Mouse (Mus musculus) embryonic facial prominence, embryonic 15.5 days (tissue): Measurements from ENCODE around the gene Gmfg. TPM values are rescaled to one million over a fixed set of nuclear protein-coding genes. Genes with fewer than 3 reads are reported as not detected.
A peak's percentile ranks its signal among the peaks of the same experiment; 100 is the strongest.

Experiments used
- ATAC-seq: fragments of 200-750 bp; cut with Nextera tagmentation; 2 replicates; pipeline ENCODE4 v1.8.0; 2017; ENCODE audit warnings: low read depth, moderate TSS enrichment; ENCODE audit not compliant: insufficient number of reproducible peaks, low FRiP score, low TSS enrichment
- H3K27ac ChIP-seq: fragments of 300-500 bp; sonication (generic); replicated peaks from 2 replicates; pipeline ENCODE4 v1.5.1; 2015; ENCODE audit warnings: mild to moderate bottlenecking, inconsistent platforms
- H3K27me3 ChIP-seq: fragments of 300-500 bp; sonication (generic); 2 replicates; pipeline ENCODE4 v1.6.1; 2015; ENCODE audit warnings: inconsistent platforms
- H3K36me3 ChIP-seq: fragments of 300-500 bp; sonication (generic); 2 replicates; pipeline ENCODE4 v1.6.1; 2015; ENCODE audit warnings: mild to moderate bottlenecking, inconsistent platforms
- H3K4me1 ChIP-seq: fragments of 300-500 bp; sonication (generic); 2 replicates; pipeline ENCODE4 v1.6.1; 2015; ENCODE audit warnings: inconsistent platforms
- H3K4me2 ChIP-seq: fragments of 300-500 bp; sonication (generic); replicated peaks from 2 replicates; pipeline ENCODE4 v1.6.1; 2015; ENCODE audit warnings: mild to moderate bottlenecking, inconsistent platforms
- H3K4me3 ChIP-seq: fragments of 300-500 bp; sonication (generic); replicated peaks from 2 replicates; pipeline ENCODE4 v1.5.1; 2015; ENCODE audit warnings: mild to moderate bottlenecking, inconsistent platforms
- H3K9ac ChIP-seq: fragments of 300-500 bp; sonication (generic); 2 replicates; pipeline ENCODE4 v1.6.1; 2015; ENCODE audit warnings: inconsistent platforms
- H3K9me3 ChIP-seq: fragments of 300-500 bp; sonication (generic); replicated peaks from 2 replicates; pipeline ENCODE4 v1.6.1; 2016; ENCODE audit warnings: inconsistent platforms
- WGBS: fragments of 180-500 bp; shearing (Covaris S2); methylation state at CpG from one replicate; pipeline ENCODE4 v1.1.7; 2015; 5-methylcytosine and 5-hydroxymethylcytosine counted together
- polyA plus RNA-seq: library from polyadenylated mRNA; unstranded; fragments of >200 nt; fragmentation: Nextera tagmentation; extraction: Ambion mirVana; gene quantifications from 2 replicates; pipeline ENCODE4 v1.2.1, GENCODE M21; 2015

Gene Gmfg
- 16.8 and 18.1 TPM in 2 replicates for polyA plus RNA-seq

GRCm38 (mm10) chr7:28436932-28437570 is at the start of gene Gmfg:
Gene Gmfg, plus strand, starts transcription at chr7:28437447.
- H3K4me3 ChIP-seq = peak within 1 kb of the TSS; percentile 58
- 3% methylated on average over 16 of the region's 16 CpGs for WGBS

GRCm38 (mm10) chr7:28390331-28390730 is 46.9 kb upstream of the Gmfg start:
- no peak overlapping the region for H3K27ac ChIP-seq
- peaks cover 25% of the 10 kb centered on the region for H3K4me1 ChIP-seq
- no peaks in the 10 kb centered on the region for H3K9me3 ChIP-seq
- no peak overlapping the region for H3K9ac ChIP-seq
- H3K4me3 ChIP-seq = no peak overlapping the region
- no peaks in the 10 kb centered on the region for H3K27me3 ChIP-seq
- peaks cover 53% of the 10 kb centered on the region for H3K36me3 ChIP-seq
- no peak overlapping the region for H3K4me2 ChIP-seq
- no peak for ATAC-seq
- 94% methylated on average over 3 of the region's 3 CpGs for whole genome bisulfite sequencing

More at GRCm38 (mm10) chr7:28436932-28437570, at the start of gene Gmfg:
- H3K9me3 ChIP-seq = no peaks in the 10 kb centered on the region
- no peaks in the 10 kb centered on the region for H3K27me3 ChIP-seq
- peaks cover 37% of the 10 kb centered on the region for H3K4me1 ChIP-seq
- H3K36me3 ChIP-seq = 0 out of 2 replicates have a peak, but pooled peaks cover 11% of the 10 kb centered on the region
- H3K9ac ChIP-seq = peak within 1 kb of the TSS; percentile 53
- peak within 1 kb of the TSS; percentile 74 for H3K4me2 ChIP-seq
- peak; percentile 7; the same call in 1 of the 2 replicates for ATAC-seq
- peak within 1 kb of the TSS; percentile 77 for H3K27ac ChIP-seq

DNA sequence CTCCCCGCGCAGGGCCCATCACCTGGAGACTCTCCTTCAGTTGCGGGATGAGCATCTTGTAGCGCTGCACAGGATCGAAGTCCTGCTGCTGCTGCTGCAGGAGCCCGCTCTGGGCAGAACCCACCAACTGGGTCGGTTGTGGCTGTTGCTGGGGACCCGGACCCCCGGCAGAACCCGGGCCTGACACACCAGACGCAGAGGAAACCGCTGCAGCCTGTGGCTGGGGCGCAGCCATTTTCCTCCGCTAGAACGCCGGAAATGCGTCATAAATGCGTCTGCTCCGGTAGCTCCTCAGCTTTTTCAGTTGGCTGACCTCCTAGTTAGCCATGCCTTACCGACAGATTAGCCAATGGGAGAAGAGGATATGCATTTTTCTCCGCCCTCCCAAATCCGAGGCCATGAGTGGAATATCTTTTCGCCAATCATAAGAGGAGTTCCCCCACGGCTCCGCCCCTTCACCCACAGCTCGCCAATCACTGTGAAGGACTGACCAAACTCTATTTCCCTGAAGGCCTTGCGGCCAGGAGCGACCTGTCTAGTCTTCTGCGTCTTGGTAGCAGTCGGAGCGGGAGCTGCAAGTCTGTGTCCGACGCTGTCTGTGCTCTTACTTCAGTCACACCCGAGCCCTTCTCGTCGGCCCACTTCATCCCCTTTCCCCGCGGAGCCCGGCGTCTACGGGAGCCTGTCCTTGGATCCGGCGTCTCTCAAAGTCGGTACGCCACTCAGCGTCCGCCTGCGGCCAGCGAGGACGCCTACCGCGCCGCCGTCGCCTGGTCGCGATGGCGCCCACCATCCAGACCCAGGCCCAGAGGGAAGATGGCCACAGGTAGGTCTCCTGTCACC is 44.6 kb upstream of the Gmfg start, which contains the start of the genes Med29 and Paf1:
Gene Med29 (minus strand): TSS at position 280 of the 843 bp plus-strand sequence.
Gene Paf1 (plus strand): TSS at position 523 of the 843 bp plus-strand sequence.
- Histone ChIP-seq H3K9me3 (no peaks in the 10 kb centered on the region), H3K27ac (peak within 1 kb of the TSS; percentile 83), H3K9ac (peak within 1 kb of the TSS; percentile 71), H3K27me3 (no peaks in the 10 kb centered on the region), H3K4me1 (peaks cover 19% of the 10 kb centered on the region), H3K4me3 (peak within 1 kb of the TSS; percentile 86), H3K36me3 (peaks cover 55% of the 10 kb centered on the region), H3K4me2 (peak within 1 kb of the TSS; percentile 93)
- ATAC-seq = peak; percentile 98
- WGBS = under 1% methylated on average over 58 of the region's 58 CpGs

DNA sequence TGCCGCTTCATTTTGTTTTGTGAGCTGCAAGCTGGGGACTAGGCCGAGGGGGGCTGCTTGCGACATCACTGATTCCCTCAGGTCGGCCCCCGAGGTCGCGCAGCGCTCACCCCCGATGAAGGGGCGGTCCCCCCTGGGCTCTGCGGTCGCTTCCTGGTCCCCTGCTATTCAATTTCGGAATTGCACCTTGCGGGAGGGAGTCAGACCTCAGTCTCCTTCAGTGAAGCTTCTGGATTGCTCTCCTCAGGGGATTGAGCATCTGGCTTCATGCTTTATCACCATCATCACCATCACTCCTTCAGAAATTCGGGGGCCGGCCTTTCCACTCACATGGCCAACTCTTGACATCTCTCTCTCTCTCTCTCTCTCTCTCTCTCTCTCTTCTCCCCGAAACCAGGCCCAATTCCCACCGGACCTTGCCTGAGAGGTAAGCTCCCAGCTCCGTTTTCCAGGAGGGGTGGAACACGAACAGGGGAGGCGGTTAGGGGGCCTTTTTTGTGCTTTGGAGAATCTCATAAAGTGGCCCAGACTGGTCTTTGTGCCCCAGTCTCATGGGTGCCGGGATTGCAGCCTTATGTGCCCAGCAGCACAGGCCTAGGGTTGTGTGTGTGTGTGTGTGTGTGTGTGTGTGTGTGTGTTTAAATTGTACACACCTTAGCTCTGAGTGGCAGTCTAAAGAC is 43.8 kb upstream of the Gmfg start:
- H3K4me1 ChIP-seq = peaks cover 19% of the 10 kb centered on the region
- H3K9me3 ChIP-seq = no peaks in the 10 kb centered on the region
- no peak for ATAC-seq
- H3K4me2 ChIP-seq = peak overlapping the region; percentile 93
- WGBS = 4% methylated on average over 22 of the region's 22 CpGs
- peak overlapping the region; percentile 83 for H3K27ac ChIP-seq
- H3K27me3 ChIP-seq = no peaks in the 10 kb centered on the region
- peak overlapping the region; percentile 86 for H3K4me3 ChIP-seq
- H3K36me3 ChIP-seq = peaks cover 55% of the 10 kb centered on the region
- H3K9ac ChIP-seq = peak overlapping the region; percentile 65

DNA sequence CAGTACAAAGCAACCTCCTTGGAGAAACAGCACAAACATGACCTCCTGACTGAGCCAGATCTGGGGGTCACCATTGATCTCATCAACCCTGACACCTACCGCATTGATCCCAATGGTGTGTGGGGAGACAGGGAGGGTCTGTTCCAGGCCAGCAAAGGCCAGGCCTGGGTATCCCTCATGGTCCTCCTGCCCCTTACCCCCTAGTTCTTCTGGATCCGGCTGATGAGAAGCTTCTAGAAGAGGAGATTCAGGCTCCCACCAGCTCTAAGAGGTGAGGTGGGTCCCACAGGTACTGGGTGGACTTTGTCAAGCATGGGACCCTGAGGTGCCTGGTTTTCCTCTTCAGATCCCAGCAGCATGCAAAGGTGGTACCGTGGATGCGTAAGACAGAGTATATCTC is 41.8 kb upstream of the Gmfg start:
- WGBS = 93% methylated on average over 4 of the region's 4 CpGs
- no peaks in the 10 kb centered on the region for H3K27me3 ChIP-seq
- no peak for ATAC-seq
- peaks cover 19% of the 10 kb centered on the region for H3K4me1 ChIP-seq
- no peak overlapping the region for H3K9ac ChIP-seq
- no peak overlapping the region for H3K27ac ChIP-seq
- peaks cover 53% of the 10 kb centered on the region for H3K36me3 ChIP-seq
- H3K4me3 ChIP-seq = no peak overlapping the region
- no peaks in the 10 kb centered on the region for H3K9me3 ChIP-seq
- H3K4me2 ChIP-seq = no peak overlapping the region

DNA sequence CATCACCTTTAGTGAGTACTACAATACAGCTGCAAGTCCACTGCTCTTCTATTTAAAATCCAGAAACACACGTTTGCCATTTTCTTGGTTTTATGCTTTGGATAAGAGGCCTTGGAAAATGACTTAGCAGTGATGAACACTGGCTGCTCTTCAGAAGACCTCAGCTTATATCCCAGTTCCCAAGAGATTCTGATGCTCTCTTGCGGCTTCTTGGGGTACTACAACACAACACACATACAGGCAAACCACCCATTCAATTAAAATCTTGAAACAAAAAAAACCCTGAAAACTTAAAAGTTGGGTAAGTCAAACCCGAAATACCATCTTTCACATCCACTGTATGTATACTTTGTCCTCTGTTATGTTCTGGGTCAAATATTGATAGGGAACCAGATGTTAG is 39.2 kb upstream of the Gmfg start:
- 67% methylated on average over 3 of the region's 3 CpGs for WGBS
- Histone ChIP-seq H3K9me3 (no peaks in the 10 kb centered on the region), H3K4me1 (peaks cover 9% of the 10 kb centered on the region), H3K9ac (no peak overlapping the region), H3K36me3 (peaks cover 75% of the 10 kb centered on the region), H3K4me2 (no peak overlapping the region), H3K4me3 (no peak overlapping the region), H3K27ac (no peak overlapping the region), H3K27me3 (no peaks in the 10 kb centered on the region)
- ATAC-seq = no peak

GRCm38 (mm10) chr7:28398696-28399340 is 38.4 kb upstream of the Gmfg start:
- Histone ChIP-seq H3K9me3 (no peaks in the 10 kb centered on the region), H3K36me3 (peaks cover 83% of the 10 kb centered on the region), H3K27me3 (no peaks in the 10 kb centered on the region), H3K4me2 (no peak overlapping the region), H3K9ac (no peak overlapping the region), H3K4me1 (peaks cover 3% of the 10 kb centered on the region), H3K27ac (no peak overlapping the region), H3K4me3 (no peak overlapping the region)
- WGBS = 89% methylated on average over 10 of the region's 10 CpGs
- no peak for ATAC-seq

- Histone ChIP-seq H3K36me3 (peaks cover 91% of the 10 kb centered on the region), H3K27ac (no peak overlapping the region), H3K27me3 (no peaks in the 10 kb centered on the region), H3K4me2 (no peak overlapping the region), H3K4me1 (no peaks in the 10 kb centered on the region), H3K9ac (no peak overlapping the region), H3K9me3 (no peaks in the 10 kb centered on the region), H3K4me3 (no peak overlapping the region)
- ATAC-seq = no peak
- 100% methylated on average over 1 of the region's 1 CpGs for WGBS
These were observed 36.2 kb upstream of the Gmfg start for GRCm38 (mm10) chr7:28401030-28401429.

DNA sequence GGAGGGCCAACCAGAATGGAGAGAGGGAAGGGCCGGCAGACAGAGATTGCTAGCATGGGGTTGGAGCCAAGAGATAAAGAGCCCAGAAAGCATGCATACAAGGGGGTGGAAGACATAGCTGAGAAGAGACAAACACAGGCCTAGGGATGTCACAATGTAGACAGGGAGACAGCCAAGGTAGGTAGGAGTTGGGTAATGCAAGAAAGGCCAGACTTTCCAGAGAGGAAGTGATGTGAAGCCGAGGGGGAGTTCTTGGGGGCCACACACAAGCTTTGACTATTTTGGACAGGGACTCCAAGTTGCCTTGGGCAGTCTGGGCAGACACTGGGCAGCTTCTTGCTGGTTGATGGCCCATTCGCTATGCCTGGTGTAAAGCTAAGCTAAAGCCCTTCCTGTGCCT is 35.3 kb upstream of the Gmfg start:
- no peak overlapping the region for H3K9ac ChIP-seq
- WGBS = 79% methylated on average over 3 of the region's 3 CpGs
- H3K4me1 ChIP-seq = no peaks in the 10 kb centered on the region
- no peak overlapping the region for H3K27ac ChIP-seq
- H3K4me2 ChIP-seq = no peak overlapping the region
- H3K4me3 ChIP-seq = no peak overlapping the region
- H3K9me3 ChIP-seq = no peaks in the 10 kb centered on the region
- no peaks in the 10 kb centered on the region for H3K27me3 ChIP-seq
- ATAC-seq = no peak
- peaks cover 92% of the 10 kb centered on the region for H3K36me3 ChIP-seq

DNA sequence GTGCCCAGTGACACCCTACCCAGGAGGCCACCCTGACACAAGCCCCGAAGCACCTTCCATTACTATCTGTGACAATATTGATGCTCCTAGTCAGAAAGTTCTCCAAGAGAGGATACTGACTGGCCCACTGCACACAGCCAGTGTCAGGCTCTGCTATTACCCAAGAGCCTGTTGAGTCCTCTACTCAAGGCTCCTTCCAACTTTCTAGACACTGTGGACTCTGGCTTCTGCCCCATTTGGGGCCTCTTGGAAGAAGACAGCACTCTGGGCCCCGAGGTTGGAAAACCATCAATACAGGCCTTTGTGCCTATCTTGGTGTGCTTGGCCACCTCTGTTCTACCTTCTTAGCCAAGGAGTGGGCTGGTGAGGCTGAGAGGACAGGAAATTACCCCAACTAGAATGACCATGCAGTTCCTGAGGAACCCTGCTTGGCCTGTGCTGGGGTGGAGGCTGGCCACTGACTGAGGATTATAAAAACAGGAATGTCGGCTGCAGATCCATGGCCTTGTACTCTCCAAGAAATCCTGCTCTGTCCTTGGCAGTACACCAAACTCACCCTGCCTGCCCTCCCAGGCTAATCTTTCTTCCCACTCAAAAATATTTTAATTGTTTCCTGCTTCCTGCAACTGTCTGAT is 26.3 kb upstream of the Gmfg start:
- H3K4me2 ChIP-seq = no peak overlapping the region
- H3K4me3 ChIP-seq = no peak overlapping the region
- H3K27me3 ChIP-seq = no peaks in the 10 kb centered on the region
- no peak for ATAC-seq
- no peak overlapping the region for H3K27ac ChIP-seq
- H3K4me1 ChIP-seq = no peaks in the 10 kb centered on the region
- no peak overlapping the region for H3K9ac ChIP-seq
- H3K36me3 ChIP-seq = peaks cover 90% of the 10 kb centered on the region
- no peaks in the 10 kb centered on the region for H3K9me3 ChIP-seq
- WGBS = 73% methylated on average over 3 of the region's 3 CpGs
